Mouse (Mus musculus): ENCODE results near the gene Psmc3ip.

DNA sequence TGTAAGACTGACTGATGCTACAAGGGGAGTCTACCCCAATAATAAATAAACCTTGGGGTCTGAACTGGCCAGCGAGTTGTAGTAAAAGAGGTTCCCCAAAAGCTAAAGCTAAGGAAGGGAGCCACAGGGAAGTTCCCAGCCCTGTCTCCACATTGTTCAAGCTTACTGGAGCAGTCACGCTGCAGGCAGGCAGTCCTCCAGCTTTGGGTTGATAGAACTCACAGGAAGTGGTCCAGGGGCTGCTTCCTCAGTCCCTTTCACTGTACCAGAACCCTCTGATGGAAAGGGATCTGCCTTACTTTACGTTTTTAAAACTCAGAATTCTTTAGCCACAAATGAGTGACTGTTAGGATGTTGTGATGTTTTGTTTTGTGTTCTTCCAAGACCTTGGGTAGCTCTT is 47.7 kb downstream of the Psmc3ip start:
- TF ChIP-seq CTCF (IDR thresholded peaks at IDR 0.05; ENCODE audit: borderline replicate concordance, insufficient read depth, low read length), result no peak
- TF ChIP-seq POLR2A (IDR thresholded peaks at IDR 0.05; ENCODE audit: low read depth, low read length), result no peak
